Mouse (Mus musculus): ENCODE data around the gene Orm2.

Orm2 gene

GRCm38 (mm10) chr4:63362150-63362549 is at the start of gene Orm2:
TSS of gene Orm2 (plus strand) at chr4:63362449.
- peak; percentile 59 to 78 for DNase-seq (ENCODE audit: inconsistent age in 2 of 2, low spot score in 1 of 2)

GRCm38 (mm10) chr4:63314063-63314462 is 48.2 kb upstream of the Orm2 start:
- no peak for DNase-seq (ENCODE audit: inconsistent age in 2 of 2, low spot score in 1 of 2)

DNA sequence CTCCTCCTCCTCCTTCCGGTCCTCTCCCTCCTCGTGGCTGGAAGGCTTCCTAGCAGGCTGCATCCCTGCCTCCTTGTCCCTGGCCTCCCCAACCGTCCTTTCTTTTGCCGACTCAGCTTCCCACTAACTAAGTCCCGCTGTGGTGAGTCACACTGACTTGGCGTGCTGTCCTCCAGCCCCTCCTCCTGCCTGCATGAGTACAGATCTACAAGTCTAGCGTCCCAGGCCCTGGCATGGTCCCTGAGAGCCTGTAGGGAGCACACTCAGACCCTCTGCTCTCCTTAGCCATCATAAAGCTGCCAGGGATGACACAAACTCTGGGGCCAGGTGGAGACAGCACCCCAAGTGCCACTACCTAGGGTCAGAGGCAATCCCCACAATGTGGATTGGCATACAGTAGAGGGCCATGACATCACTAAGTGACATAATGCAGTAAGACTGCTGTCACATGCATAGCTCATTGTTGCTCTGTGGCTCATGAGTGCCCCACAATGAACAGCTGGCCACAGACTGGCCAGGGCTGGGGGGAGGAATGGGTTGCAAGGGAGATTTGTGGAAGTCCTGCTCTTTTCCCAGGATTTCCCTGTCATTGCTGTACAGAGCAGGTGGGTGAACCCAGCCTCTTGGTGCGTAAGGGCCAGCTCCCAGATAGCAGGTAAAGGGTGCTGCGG is 46.0 kb upstream of the Orm2 start:
- DNase-seq (ENCODE audit: inconsistent age in 2 of 2, low spot score in 1 of 2) = peak; percentile 86 to 94

DNA sequence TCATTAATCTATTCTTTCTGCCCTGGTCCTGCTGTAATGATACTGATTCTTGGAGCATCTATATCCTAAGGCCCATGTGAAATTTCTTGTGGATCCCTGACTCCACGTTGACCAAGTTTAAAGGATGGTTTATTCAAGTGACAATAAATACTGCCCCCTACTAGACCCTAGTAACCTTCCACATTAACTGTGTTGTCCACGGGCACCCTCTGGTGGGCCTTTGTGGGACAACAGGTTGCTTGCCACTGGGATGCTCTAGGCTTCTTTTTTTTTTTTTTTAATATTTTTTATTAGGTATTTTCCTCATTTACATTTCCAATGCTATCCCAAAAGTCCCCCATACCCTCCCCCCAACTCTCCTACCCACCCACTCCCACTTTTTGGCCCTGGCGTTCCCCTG is 42.7 kb upstream of the Orm2 start:
- peak; percentile 54 to 84 for DNase-seq (ENCODE audit: inconsistent age in 2 of 2, low spot score in 1 of 2)

DNA sequence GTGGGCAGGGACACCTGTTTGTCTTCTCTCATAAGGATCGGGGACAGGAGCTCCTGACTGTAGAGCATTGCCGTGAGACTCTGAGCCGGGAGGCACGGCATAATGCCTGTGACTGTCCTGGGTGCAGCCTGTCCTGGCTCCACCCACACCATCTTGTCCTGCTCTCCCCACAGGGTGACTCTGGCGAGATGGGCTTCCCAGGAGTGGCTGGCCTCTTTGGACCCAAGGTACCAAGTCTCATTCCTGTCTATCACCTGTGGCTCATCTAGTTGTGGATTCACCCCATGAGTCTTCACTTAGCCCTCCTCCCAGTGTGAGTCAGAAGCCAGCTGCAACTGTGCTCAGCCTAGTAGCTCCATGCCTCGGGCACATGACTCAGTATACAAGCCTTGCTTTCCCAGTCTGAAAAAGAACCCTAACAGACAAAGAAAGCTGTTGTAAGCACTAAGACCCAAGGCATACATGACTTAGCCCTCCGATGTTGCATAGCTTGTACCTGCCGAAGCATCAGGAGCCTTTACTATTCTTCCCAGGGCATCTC is 38.9 kb upstream of the Orm2 start:
- DNase-seq (ENCODE audit: inconsistent age in 2 of 2, low spot score in 1 of 2) = peak; percentile 51 to 70

DNA sequence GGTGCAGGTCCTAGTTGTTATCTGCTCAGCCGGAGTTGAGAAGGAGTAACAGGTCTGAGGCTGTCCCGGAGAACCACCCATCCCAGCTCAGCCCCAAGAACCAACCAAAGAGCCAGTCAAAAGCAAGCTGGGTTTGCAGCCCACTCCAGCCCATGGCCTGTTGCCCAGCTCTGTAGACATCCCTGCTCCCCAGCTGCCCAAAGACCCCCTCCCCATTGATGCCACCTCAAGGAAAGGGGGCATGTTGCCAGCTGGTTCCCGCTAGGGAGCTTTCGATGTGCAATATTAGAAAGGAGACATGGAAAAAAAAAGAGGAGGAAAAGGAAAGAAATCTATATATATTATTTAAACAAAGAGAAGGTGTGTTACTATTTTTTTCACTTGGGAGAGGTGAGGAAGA is 28.8 kb upstream of the Orm2 start:
- no peak for DNase-seq (ENCODE audit: inconsistent age in 2 of 2, low spot score in 1 of 2)

GRCm38 (mm10) chr4:63338414-63339076 is 23.7 kb upstream of the Orm2 start:
- no peak for DNase-seq (ENCODE audit: inconsistent age in 2 of 2, low spot score in 1 of 2)

- DNase-seq (ENCODE audit: inconsistent age in 2 of 2, low spot score in 1 of 2) = no peak
Measured at GRCm38 (mm10) chr4:63342491-63342890, 19.8 kb upstream of the Orm2 start.

DNA sequence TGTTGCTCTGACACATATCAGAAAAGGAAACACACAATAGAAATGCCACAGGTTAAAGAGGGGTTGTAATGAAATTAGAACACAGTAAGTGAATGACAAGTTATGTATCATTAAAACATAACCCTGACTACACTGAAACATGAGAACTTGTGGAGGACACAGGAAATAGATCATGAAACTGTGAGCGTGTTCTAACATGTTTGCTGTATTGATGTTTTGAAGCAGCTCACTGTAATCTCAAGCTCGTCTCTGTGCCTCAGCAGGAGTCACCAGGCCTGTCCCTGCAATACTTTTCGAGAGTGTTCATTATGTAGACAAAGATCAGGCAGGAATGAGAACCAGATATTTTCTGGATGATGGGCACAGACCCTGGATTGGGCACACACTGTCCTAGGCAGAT is 18.6 kb upstream of the Orm2 start:
- DNase-seq (ENCODE audit: inconsistent age in 2 of 2, low spot score in 1 of 2) = no peak

DNA sequence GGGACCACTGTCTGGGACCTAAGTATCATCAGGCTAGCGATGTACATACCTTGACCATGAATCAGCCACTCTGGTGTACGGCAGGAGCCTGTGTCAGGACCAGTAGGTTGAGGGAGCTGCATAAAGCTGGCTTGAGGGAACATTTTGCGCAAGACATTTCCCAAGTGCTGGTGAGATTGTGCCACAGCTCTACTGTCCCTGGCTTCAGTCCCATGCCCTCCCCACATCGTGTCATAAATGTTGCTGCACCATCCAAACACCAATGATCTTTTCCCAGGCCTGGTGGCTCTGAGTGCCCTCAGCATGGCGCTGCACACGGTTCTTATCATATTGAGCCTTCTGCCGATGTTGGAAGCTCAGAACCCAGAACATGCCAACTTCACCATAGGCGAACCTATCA is 18.0 kb upstream of the Orm2 start, which contains the start of gene Orm1:
Orm1 (plus strand) TSS at position 266 of the 400 bp plus-strand sequence.
- peak in 1 of 2 experiments; percentile 80 for DNase-seq (ENCODE audit: inconsistent age in 2 of 2, low spot score in 1 of 2)

- no peak for DNase-seq (ENCODE audit: inconsistent age in 2 of 2, low spot score in 1 of 2)
Measured at GRCm38 (mm10) chr4:63345261-63345660, 17.0 kb upstream of the Orm2 start.

GRCm38 (mm10) chr4:63346659-63347058 is 15.6 kb upstream of the Orm2 start:
- DNase-seq (ENCODE audit: inconsistent age in 2 of 2, low spot score in 1 of 2) = no peak

DNA sequence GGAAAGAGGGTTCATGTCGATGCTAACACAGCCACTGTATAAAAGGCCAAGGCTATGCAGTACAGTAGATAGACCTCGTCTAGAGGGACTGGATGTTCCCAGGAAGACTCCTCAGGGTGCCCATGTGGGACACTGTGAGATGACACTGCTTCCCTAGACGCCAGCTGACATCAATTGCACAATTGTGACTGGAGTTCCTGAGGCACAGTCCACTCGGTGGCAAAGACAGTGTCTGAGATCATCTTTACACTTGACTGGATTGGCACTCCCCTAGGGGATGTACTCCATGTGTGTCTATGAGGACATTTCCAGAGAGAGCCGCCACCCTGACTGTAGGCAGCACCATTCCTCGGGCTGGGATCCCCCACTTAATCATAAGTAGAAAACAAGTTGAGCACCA is 13.7 kb upstream of the Orm2 start:
- DNase-seq (ENCODE audit: inconsistent age in 2 of 2, low spot score in 1 of 2) = peak in 1 of 2 experiments; percentile 60

- DNase-seq (ENCODE audit: inconsistent age in 2 of 2, low spot score in 1 of 2) = peak; percentile 77 to 81
Measured at GRCm38 (mm10) chr4:63355877-63356665, 6.2 kb upstream of the Orm2 start, which contains the start of gene Orm3. TSS of gene Orm3 (plus strand) at chr4:63356162.

DNA sequence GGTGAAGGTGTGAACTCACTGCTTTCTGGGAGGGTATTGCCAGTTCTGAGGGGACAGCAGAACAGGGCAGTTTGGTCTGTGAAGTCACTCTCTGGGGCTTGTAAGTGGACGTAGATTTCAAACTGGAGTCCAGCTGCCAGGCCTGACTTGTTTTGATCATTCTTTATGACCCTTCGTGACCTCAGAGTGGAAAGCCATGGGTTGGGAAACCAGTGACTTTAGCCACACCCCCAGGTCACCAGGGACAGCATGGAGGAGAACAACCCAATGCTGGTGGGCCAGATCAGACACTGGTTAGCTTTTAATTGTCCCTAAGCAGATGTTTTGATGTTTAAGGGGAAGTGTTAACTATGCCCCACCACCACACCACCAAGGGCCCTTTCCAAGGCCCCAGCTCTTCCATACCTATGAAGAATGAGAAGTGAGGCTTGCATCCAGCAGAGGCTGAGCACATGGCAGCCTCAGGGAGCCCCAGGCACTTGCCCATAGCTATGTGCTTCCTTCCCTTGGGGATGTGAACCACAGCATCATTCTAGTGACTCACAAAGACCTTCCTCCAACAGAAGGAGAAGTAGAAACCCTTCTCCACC is 5.2 kb upstream of the Orm2 start:
- peak in 1 of 2 experiments; percentile 70 for DNase-seq (ENCODE audit: inconsistent age in 2 of 2, low spot score in 1 of 2)

DNA sequence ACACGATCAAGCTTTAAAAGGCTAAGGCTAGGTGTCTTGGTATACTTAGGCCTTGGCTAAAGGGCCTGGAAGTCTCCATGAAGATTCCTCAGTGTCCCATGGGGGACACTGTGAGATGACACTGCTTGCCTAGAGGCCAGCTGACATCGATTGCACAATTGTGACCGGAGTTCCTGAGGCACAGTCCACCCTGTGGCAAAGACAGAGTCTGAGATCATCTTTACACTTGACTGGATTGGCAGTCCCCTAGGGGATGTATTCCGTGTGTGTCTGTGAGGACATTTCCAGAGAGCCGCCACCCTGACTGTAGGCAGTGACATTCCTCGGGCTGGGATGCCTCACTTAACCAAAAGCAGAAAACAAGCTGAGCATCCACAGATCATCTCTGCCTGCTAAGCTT is 2.4 kb upstream of the Orm2 start:
- no peak for DNase-seq (ENCODE audit: inconsistent age in 2 of 2, low spot score in 1 of 2)

DNA sequence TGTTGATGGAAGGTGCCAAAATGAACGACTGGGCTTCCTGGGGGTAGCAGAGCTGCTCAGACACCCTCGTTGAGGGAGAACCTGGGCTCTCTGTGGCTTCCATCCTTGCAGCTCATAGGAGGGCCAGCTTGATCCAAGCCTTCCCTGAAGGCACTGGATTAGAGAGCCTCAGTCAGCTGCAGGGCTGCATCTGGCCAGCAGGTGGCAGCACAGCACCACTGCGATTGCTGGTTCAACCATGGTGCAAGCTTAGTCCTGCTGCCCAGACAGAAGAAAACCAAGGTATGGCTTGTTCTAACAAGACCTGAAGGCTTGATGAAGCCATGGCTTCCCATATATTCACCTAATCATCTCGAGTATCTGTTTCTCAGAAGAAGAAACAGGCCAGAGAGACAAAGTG is 6.3 kb downstream of the Orm2 start:
- peak; percentile 84 to 96 for DNase-seq (ENCODE audit: inconsistent age in 2 of 2, low spot score in 1 of 2)

GRCm38 (mm10) chr4:63370897-63371296 is 8.6 kb downstream of the Orm2 start:
- DNase-seq (ENCODE audit: inconsistent age in 2 of 2, low spot score in 1 of 2) = no peak

GRCm38 (mm10) chr4:63371890-63372289 is 9.6 kb downstream of the Orm2 start:
- DNase-seq (ENCODE audit: inconsistent age in 2 of 2, low spot score in 1 of 2) = peak in 1 of 2 experiments; percentile 67

DNA sequence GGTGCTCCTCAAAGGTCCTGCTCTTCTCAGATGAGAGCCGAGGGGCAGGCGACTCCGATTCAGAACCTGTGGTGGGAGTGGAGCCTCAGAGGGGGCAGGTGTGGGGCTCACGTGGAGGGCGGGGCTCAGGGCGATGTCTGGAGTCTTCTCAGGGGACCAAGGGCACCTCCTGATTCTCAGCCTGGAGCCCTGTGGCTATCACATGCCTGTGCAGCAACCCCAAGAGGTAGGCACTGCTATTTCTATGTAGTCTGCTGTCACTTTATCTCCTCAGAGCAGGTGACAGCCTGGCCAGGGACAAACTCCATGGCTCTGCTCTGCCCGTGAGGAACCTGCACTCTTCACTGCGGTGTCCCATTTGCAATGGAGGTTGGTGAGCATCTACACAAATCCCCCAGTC is 11.2 kb downstream of the Orm2 start:
- DNase-seq (ENCODE audit: inconsistent age in 2 of 2, low spot score in 1 of 2) = no peak

- no peak for DNase-seq (ENCODE audit: inconsistent age in 2 of 2, low spot score in 1 of 2)
Measured at GRCm38 (mm10) chr4:63374331-63374730, 12.1 kb downstream of the Orm2 start.
